Mouse (Mus musculus): ENCODE data around the gene Endog.
A peak's percentile ranks its signal among the peaks of the same experiment; 100 is the strongest.
"Not testable (repeated sequence)": the region's sequence is repeated elsewhere in the genome, so short reads cannot be mapped to it uniquely, and the experiment has no call there.

The Endog gene

GRCm38 (mm10) chr2:30166677-30167076 lies 4.6 kb upstream of the Endog start:
- DNase-seq (ENCODE audit: low spot score in 2 of 2), result no peak

GRCm38 (mm10) chr2:30171997-30172382 lies 697 bp downstream of the Endog start:
- DNase-seq (ENCODE audit: low spot score in 2 of 2), result no peak

- no peak for DNase-seq (ENCODE audit: low spot score in 2 of 2)
Measured at GRCm38 (mm10) chr2:30173541-30174240, 2.4 kb downstream of the Endog start.

- DNase-seq (ENCODE audit: low spot score in 2 of 2), result no peak
Measured at GRCm38 (mm10) chr2:30175897-30176296, 4.6 kb downstream of the Endog start.

- DNase-seq (ENCODE audit: low spot score in 2 of 2), result no peak
Measured at GRCm38 (mm10) chr2:30176561-30176960, 5.3 kb downstream of the Endog start.

GRCm38 (mm10) chr2:30177700-30178675 lies 6.7 kb downstream of the Endog start, which contains the start of gene Spout1:
Gene Spout1, minus strand, starts transcription at chr2:30178459.
- peak; percentile 94 to 96 for DNase-seq (ENCODE audit: low spot score in 2 of 2)

GRCm38 (mm10) chr2:30178711-30179110 lies 7.4 kb downstream of the Endog start:
- not testable (repeated sequence) for DNase-seq (ENCODE audit: low spot score in 2 of 2)

GRCm38 (mm10) chr2:30182424-30182823 lies 11.1 kb downstream of the Endog start:
- DNase-seq (ENCODE audit: low spot score in 2 of 2), result no peak

GRCm38 (mm10) chr2:30183721-30184120 lies 12.4 kb downstream of the Endog start:
- no peak for DNase-seq (ENCODE audit: low spot score in 2 of 2)

- DNase-seq (ENCODE audit: low spot score in 2 of 2), result peak in 1 of 2 experiments; percentile 48
Measured at GRCm38 (mm10) chr2:30185276-30185675, 14.0 kb downstream of the Endog start.

GRCm38 (mm10) chr2:30185681-30186080 lies 14.4 kb downstream of the Endog start:
- no peak for DNase-seq (ENCODE audit: low spot score in 2 of 2)

GRCm38 (mm10) chr2:30191790-30192580 lies 20.7 kb downstream of the Endog start:
- no peak for DNase-seq (ENCODE audit: low spot score in 2 of 2)

GRCm38 (mm10) chr2:30194656-30195055 lies 23.4 kb downstream of the Endog start:
- no peak for DNase-seq (ENCODE audit: low spot score in 2 of 2)

- DNase-seq (ENCODE audit: low spot score in 2 of 2), result no peak
Measured at GRCm38 (mm10) chr2:30198021-30198420, 26.7 kb downstream of the Endog start.

- no peak for DNase-seq (ENCODE audit: low spot score in 2 of 2)
Measured at GRCm38 (mm10) chr2:30199984-30200383, 28.7 kb downstream of the Endog start.

GRCm38 (mm10) chr2:30200388-30200925 lies 29.2 kb downstream of the Endog start:
- DNase-seq (ENCODE audit: low spot score in 2 of 2), result no peak

GRCm38 (mm10) chr2:30203439-30203838 lies 32.1 kb downstream of the Endog start:
- DNase-seq (ENCODE audit: low spot score in 2 of 2), result peak; percentile 61 to 79

GRCm38 (mm10) chr2:30205255-30205628 lies 33.9 kb downstream of the Endog start:
- no peak for DNase-seq (ENCODE audit: low spot score in 2 of 2)

GRCm38 (mm10) chr2:30205629-30206357 lies 34.5 kb downstream of the Endog start, which contains the start of gene Kyat1:
Gene Kyat1, minus strand, starts transcription at chr2:30205847.
- peak; percentile 89 to 93 for DNase-seq (ENCODE audit: low spot score in 2 of 2)

GRCm38 (mm10) chr2:30207401-30207800 lies 36.1 kb downstream of the Endog start:
- no peak for DNase-seq (ENCODE audit: low spot score in 2 of 2)

GRCm38 (mm10) chr2:30207886-30208285 lies 36.6 kb downstream of the Endog start:
- no peak for DNase-seq (ENCODE audit: low spot score in 2 of 2)

All from spleen, postnatal 4 days (tissue).